Mouse (Mus musculus): Measurements from ENCODE around the gene Trp63. TPM values are rescaled to one million over a fixed set of nuclear protein-coding genes. Genes with fewer than 3 reads are reported as not detected.

Trp63 gene
- polyA plus RNA-seq, 1 experiment from 2014 or later = not detected

DNA sequence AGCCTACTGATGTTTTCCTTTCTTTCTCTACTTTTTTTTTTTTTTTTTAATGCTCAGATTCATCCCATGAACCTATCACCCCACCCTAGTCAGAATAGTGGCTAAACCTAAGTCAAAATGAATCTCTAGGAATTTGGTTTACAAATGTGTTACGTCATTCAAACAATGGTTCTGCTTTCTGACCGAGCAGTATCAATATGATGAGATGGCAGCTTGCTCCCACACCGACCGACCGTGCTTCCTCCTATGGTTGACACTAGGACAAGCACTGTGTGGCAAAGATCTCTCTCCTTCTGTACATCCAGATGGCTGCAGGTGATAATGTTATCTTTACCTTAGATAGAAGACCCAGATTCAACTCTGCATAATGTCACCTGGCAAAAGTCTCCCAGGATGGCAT is 163.0 kb downstream of the Trp63 start:
- Histone ChIP-seq H3K27ac (no peak overlapping the region), H3K4me2 (replicated peaks) (no peak overlapping the region), H3K27me3 (ENCODE audit: control insufficient read depth, insufficient read depth, low read length) (no peaks in the 10 kb centered on the region), H3K4me1 (replicated peaks; ENCODE audit: control insufficient read depth, insufficient read depth, low read length) (no peaks in the 10 kb centered on the region), H3K4me3 (replicated peaks; ENCODE audit: low read length) (no peak overlapping the region), H3K9me3 (ENCODE audit: control insufficient read depth, low read length) (no peaks in the 10 kb centered on the region), H3K36me3 (replicated peaks; ENCODE audit: control insufficient read depth, insufficient read depth) (no peaks in the 10 kb centered on the region), H3K9ac (no peak overlapping the region)
- 90% methylated on average over 5 of the region's 5 CpGs for whole genome bisulfite sequencing
- no peak for ATAC-seq (ENCODE audit: low FRiP score)
- no peak for DNase-seq (ENCODE audit: low spot score)

DNA sequence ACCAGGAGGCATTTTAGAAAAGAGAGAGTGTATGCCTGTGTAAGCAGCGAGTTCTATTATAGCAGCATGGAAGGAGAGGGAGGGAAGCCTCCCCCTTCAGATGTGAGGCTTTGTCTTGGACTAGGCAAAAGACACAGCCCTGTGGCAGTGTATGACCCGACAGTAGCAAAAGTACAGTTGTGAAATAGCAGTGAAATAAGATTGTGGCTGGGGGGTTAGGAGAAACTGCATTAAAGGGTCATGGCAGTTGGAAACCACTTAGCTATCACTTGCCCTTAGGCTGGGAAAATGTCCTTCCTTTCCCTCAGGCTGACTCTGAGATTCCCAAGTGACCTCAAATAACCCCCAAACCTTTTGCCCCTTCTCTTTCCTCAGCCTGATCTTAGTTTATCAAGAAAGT is 164.9 kb downstream of the Trp63 start:
- H3K9me3 ChIP-seq (ENCODE audit: control insufficient read depth, low read length) = no peaks in the 10 kb centered on the region
- H3K4me2 ChIP-seq (replicated peaks) = no peak overlapping the region
- H3K9ac ChIP-seq = no peak overlapping the region
- no peak overlapping the region for H3K27ac ChIP-seq
- DNase-seq (ENCODE audit: low spot score) (no peak), ATAC-seq (ENCODE audit: low FRiP score) (no peak)
- no peaks in the 10 kb centered on the region for H3K36me3 ChIP-seq (replicated peaks; ENCODE audit: control insufficient read depth, insufficient read depth)
- H3K4me3 ChIP-seq (replicated peaks; ENCODE audit: low read length) = no peak overlapping the region
- H3K4me1 ChIP-seq (replicated peaks; ENCODE audit: control insufficient read depth, insufficient read depth, low read length) = no peaks in the 10 kb centered on the region
- no peaks in the 10 kb centered on the region for H3K27me3 ChIP-seq (ENCODE audit: control insufficient read depth, insufficient read depth, low read length)
- 73% methylated on average over 2 of the region's 2 CpGs for WGBS

DNA sequence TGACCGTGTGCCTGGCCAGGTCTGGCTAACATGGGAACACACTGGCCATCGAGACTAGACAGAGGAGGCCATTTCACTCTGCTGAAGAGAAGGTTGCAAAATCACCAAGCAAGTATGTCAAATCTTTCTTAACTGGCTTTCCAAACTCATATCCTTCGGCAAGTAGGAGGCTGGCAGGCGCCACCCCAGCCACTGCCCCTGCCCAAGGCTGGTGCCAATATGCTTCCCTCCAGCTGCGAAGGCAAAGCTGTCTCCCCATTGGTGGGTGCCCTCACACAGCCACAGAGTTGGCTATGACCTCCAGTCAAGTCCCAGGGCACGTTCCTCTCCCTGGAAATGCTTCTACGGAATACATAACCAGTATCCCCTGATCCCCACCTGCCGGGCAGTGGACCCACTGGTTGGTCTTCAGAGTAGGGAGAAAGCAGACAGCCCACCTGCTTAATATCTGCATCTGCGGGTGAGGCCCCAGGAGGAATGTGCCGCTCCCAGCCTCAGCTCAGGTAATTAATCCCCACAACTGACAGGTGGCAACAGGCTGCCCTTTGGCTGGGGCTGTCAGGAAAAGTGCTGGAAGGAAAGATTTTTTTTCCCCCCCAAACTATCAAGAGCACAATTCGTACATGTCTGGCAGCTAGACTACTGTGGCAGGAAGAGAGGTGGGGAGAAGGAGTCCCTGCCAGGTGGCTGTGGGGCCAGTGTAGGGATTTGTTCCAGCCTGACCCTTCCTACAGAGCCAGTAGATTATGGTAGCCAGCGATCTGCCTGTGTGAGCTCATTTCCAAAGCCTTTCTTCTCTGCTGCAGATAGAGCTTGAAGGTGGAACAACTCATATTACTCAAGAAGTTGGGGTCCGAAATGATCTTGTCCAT is 166.3 kb downstream of the Trp63 start:
- ATAC-seq (ENCODE audit: low FRiP score) = no peak
- H3K36me3 ChIP-seq (replicated peaks; ENCODE audit: control insufficient read depth, insufficient read depth) = no peaks in the 10 kb centered on the region
- WGBS = 82% methylated on average over 13 of the region's 13 CpGs
- DNase-seq (ENCODE audit: low spot score) = no peak
- no peak overlapping the region for H3K9ac ChIP-seq
- no peak overlapping the region for H3K27ac ChIP-seq
- H3K9me3 ChIP-seq (ENCODE audit: control insufficient read depth, low read length) = no peaks in the 10 kb centered on the region
- no peak overlapping the region for H3K4me2 ChIP-seq (replicated peaks)
- H3K4me3 ChIP-seq (replicated peaks; ENCODE audit: low read length) = no peak overlapping the region
- H3K27me3 ChIP-seq (ENCODE audit: control insufficient read depth, insufficient read depth, low read length) = no peaks in the 10 kb centered on the region
- no peaks in the 10 kb centered on the region for H3K4me1 ChIP-seq (replicated peaks; ENCODE audit: control insufficient read depth, insufficient read depth, low read length)

DNA sequence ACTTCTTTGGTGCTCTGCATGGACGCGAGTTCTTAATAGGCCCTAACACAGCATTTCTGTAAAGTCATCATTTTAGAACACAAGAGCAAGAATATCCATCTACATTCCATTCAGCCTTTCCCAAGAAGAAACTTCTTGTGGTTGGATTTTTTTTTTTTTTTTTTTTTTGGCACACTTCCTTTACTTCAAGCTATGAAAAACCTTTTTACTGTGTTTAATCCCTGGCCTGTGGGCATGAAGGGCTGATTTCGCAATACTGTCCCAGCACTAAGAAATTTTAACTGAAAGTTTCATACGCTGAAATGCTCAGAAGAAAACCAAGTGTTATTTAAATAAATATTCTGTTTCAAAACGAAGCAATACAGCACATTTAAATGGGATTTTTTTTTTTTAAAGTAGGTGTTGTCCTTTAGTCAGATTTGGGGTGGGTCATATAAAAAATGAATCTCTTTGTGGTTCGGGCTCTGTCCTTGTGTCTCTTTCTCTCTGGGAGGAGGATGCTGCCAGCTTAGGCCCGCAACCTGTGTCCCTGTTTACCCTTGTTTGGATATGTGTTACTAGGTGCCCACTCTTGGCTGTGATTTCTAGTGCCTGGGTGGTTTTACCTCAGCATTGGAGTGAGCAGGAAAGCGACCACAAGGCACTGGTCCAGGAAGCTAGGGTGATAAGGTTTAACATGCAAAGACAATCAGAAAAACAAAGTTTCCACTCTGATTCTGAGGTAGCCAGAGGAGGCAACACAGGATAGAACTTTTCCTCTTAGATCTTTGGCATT is 177.4 kb downstream of the Trp63 start:
- H3K9ac ChIP-seq = no peak overlapping the region
- no peaks in the 10 kb centered on the region for H3K4me1 ChIP-seq (replicated peaks; ENCODE audit: control insufficient read depth, insufficient read depth, low read length)
- H3K4me3 ChIP-seq (replicated peaks; ENCODE audit: low read length) = no peak overlapping the region
- H3K27ac ChIP-seq = no peak overlapping the region
- 90% methylated on average over 8 of the region's 8 CpGs for WGBS
- H3K9me3 ChIP-seq (ENCODE audit: control insufficient read depth, low read length) = no peaks in the 10 kb centered on the region
- ATAC-seq (ENCODE audit: low FRiP score) (no peak), DNase-seq (ENCODE audit: low spot score) (no peak)
- H3K36me3 ChIP-seq (replicated peaks; ENCODE audit: control insufficient read depth, insufficient read depth) = no peaks in the 10 kb centered on the region
- no peak overlapping the region for H3K4me2 ChIP-seq (replicated peaks)
- H3K27me3 ChIP-seq (ENCODE audit: control insufficient read depth, insufficient read depth, low read length) = no peaks in the 10 kb centered on the region

DNA sequence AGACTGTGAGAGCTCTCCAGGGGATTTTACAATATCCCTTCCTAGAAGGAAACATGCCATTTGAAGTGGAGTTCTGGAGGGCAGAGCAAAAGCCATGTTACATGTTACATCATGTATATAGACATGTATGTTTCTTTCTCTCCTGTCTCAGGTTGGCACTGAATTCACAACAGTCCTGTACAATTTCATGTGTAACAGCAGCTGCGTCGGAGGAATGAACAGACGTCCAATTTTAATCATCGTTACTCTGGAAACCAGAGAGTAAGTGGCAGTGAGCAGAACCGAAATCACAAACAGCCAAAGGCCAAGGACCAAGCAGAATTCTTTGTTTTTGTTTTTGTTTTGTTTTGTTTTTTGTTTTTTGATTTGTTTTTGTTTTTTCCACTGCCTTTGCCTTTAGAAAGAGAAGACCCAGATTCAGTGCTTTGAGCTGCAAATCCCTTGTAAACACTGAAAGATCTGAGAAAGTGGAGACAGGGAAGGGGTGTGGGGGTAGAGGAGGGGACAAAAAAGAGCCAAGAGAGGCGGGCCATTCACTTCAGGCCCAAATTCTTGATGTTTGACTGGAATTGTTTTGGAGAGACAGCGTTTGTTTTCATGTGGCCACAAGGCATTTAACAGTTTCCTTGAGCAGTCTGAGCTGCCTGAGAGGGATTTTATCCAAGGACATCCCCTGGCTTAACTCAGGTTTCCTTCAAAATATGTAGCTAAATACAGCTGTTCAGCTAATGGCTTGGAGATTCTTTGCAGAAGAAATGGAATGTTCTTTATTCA is 181.7 kb downstream of the Trp63 start:
- ATAC-seq (ENCODE audit: low FRiP score) (no peak), DNase-seq (ENCODE audit: low spot score) (no peak)
- no peaks in the 10 kb centered on the region for H3K27me3 ChIP-seq (ENCODE audit: control insufficient read depth, insufficient read depth, low read length)
- no peaks in the 10 kb centered on the region for H3K36me3 ChIP-seq (replicated peaks; ENCODE audit: control insufficient read depth, insufficient read depth)
- no peaks in the 10 kb centered on the region for H3K9me3 ChIP-seq (ENCODE audit: control insufficient read depth, low read length)
- no peaks in the 10 kb centered on the region for H3K4me1 ChIP-seq (replicated peaks; ENCODE audit: control insufficient read depth, insufficient read depth, low read length)
- no peak overlapping the region for H3K4me3 ChIP-seq (replicated peaks; ENCODE audit: low read length)
- no peak overlapping the region for H3K9ac ChIP-seq
- no peak overlapping the region for H3K4me2 ChIP-seq (replicated peaks)
- 52% methylated on average over 7 of the region's 7 CpGs for WGBS
- H3K27ac ChIP-seq = no peak overlapping the region

DNA sequence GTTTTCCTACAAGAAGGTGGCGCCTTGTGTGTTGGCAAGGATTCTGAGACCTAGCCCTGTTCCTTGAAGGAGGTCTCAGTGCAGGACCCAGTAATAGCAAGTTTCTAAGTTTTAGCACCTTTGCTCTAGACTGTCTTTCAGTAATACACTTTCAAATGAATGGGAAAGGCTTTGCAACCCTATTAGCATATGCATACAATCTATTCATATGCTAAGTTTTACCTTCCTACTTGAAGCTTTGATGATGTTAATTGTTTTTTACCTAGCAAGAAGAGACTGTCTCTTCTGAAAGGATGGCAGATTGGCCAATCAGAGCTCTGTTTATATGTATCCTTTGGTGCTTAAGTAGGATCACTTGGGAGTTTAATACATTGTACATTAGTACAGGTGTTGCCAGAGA is 187.9 kb downstream of the Trp63 start:
- WGBS = 97% methylated on average over 1 of the region's 1 CpGs
- H3K4me1 ChIP-seq (replicated peaks; ENCODE audit: control insufficient read depth, insufficient read depth, low read length) = no peaks in the 10 kb centered on the region
- no peak for ATAC-seq (ENCODE audit: low FRiP score)
- no peaks in the 10 kb centered on the region for H3K36me3 ChIP-seq (replicated peaks; ENCODE audit: control insufficient read depth, insufficient read depth)
- DNase-seq (ENCODE audit: low spot score) = no peak
- H3K9ac ChIP-seq = no peak overlapping the region
- H3K4me3 ChIP-seq (replicated peaks; ENCODE audit: low read length) = no peak overlapping the region
- no peaks in the 10 kb centered on the region for H3K9me3 ChIP-seq (ENCODE audit: control insufficient read depth, low read length)
- no peak overlapping the region for H3K27ac ChIP-seq
- H3K27me3 ChIP-seq (ENCODE audit: control insufficient read depth, insufficient read depth, low read length) = no peaks in the 10 kb centered on the region
- H3K4me2 ChIP-seq (replicated peaks) = no peak overlapping the region

DNA sequence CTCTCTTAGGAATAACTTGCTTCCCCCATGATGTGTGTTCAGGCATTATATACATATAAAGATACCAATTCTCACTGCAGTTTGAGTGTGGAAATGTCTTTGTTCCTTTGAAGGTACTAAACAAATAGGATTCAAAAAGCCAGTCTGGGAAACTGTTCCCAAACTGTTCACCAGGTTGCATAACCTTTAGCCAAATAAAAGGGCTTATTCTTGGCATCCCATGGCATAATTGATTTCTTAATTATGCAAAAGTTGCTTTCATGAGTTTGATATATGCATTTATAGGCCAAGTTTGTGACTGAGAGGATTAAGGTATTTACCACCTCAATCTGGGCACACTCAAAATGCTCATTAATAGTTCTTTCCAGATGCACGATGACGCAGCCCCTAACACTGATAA is 192.1 kb downstream of the Trp63 start:
- Histone ChIP-seq H3K4me1 (replicated peaks; ENCODE audit: control insufficient read depth, insufficient read depth, low read length) (no peaks in the 10 kb centered on the region), H3K9me3 (ENCODE audit: control insufficient read depth, low read length) (no peaks in the 10 kb centered on the region), H3K27ac (no peak overlapping the region), H3K4me2 (replicated peaks) (no peak overlapping the region), H3K36me3 (replicated peaks; ENCODE audit: control insufficient read depth, insufficient read depth) (no peaks in the 10 kb centered on the region), H3K27me3 (ENCODE audit: control insufficient read depth, insufficient read depth, low read length) (no peaks in the 10 kb centered on the region), H3K4me3 (replicated peaks; ENCODE audit: low read length) (no peak overlapping the region), H3K9ac (no peak overlapping the region)
- DNase-seq (ENCODE audit: low spot score) = no peak
- whole genome bisulfite sequencing = 89% methylated on average over 2 of the region's 2 CpGs
- no peak for ATAC-seq (ENCODE audit: low FRiP score)

DNA sequence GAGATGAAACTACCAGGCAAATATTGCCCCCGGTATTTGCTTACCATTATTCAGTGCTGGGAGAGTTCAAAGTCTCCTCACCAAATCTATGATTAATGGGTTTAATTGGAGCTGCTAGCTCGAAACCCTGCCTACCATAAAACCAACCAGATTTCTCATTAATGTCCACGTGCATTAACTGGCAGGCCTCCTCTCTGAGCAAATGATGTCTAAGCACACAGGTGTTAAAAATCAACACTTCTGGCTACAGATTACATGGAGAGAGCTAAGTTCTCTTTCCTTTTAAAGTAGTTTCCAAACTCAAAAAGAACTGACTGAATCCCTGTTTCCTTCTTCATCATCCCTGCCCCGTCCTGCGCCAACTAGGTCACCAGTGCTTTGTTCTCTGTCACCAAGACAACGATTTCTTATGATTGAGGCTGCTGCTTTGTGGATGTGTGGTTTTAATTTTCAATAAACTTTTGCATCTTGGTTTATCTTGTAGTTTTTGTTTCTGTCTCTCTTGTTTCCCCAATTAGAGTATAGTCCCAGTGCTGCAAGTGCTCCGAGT is 193.9 kb downstream of the Trp63 start:
- no peak for DNase-seq (ENCODE audit: low spot score)
- no peaks in the 10 kb centered on the region for H3K4me1 ChIP-seq (replicated peaks; ENCODE audit: control insufficient read depth, insufficient read depth, low read length)
- H3K9ac ChIP-seq = no peak overlapping the region
- no peak overlapping the region for H3K4me2 ChIP-seq (replicated peaks)
- WGBS = 83% methylated on average over 7 of the region's 7 CpGs
- ATAC-seq (ENCODE audit: low FRiP score) = no peak
- H3K36me3 ChIP-seq (replicated peaks; ENCODE audit: control insufficient read depth, insufficient read depth) = no peaks in the 10 kb centered on the region
- no peaks in the 10 kb centered on the region for H3K9me3 ChIP-seq (ENCODE audit: control insufficient read depth, low read length)
- no peak overlapping the region for H3K4me3 ChIP-seq (replicated peaks; ENCODE audit: low read length)
- H3K27ac ChIP-seq = no peak overlapping the region
- no peaks in the 10 kb centered on the region for H3K27me3 ChIP-seq (ENCODE audit: control insufficient read depth, insufficient read depth, low read length)

DNA sequence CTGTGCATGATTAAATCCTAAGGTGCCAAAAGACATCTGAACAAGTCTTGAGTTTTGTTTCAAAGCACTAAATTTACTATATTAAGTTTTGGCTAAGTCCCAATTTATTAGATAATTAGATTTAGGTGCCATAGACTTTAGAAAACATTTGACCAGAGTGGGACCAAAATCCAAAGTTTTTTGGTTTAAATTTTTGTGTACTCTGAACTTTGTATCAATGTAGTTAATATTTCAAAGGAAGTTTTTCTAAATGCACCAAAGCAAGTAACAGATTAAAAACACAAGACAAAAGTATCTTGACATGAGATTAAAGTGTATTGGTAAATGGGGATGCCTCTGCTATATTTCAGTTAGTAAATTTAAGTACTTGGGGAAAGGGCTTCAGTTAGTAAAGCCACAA is 194.6 kb downstream of the Trp63 start:
- H3K9ac ChIP-seq = no peak overlapping the region
- no peak overlapping the region for H3K4me2 ChIP-seq (replicated peaks)
- H3K27me3 ChIP-seq (ENCODE audit: control insufficient read depth, insufficient read depth, low read length) = no peaks in the 10 kb centered on the region
- H3K9me3 ChIP-seq (ENCODE audit: control insufficient read depth, low read length) = no peaks in the 10 kb centered on the region
- no peak for DNase-seq (ENCODE audit: low spot score)
- no peaks in the 10 kb centered on the region for H3K4me1 ChIP-seq (replicated peaks; ENCODE audit: control insufficient read depth, insufficient read depth, low read length)
- ATAC-seq (ENCODE audit: low FRiP score) = no peak
- no peak overlapping the region for H3K27ac ChIP-seq
- no peak overlapping the region for H3K4me3 ChIP-seq (replicated peaks; ENCODE audit: low read length)
- H3K36me3 ChIP-seq (replicated peaks; ENCODE audit: control insufficient read depth, insufficient read depth) = no peaks in the 10 kb centered on the region

Data from hindbrain, embryonic 14.5 days (tissue).